Mouse (Mus musculus): ENCODE measurements around the gene Acin1.
"Not testable (repeated sequence)": the region's sequence is repeated elsewhere in the genome, so short reads cannot be mapped to it uniquely, and the experiment has no call there.

The Acin1 gene

DNA sequence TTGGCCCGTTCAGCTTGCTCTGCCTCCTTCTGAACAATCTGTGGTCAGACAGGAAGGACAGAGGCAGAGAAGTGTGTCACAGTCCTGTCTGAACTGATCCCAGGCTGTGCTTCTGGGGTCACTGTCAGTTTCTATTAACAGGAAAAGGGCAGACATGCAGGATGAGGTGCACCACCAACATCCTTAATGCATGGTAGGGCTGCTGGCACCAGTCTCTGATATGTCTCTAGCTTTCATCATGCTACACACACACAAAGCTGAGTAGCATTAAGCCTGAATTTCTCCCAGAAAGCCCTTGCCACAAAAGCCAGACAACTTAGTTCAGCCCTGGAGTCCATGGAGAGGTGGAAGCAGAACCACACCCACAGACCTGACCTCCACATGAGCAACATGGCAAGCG lies 43.7 kb downstream of the Acin1 start:
- no peak for DNase-seq (ENCODE audit: low read depth, low spot score)

DNA sequence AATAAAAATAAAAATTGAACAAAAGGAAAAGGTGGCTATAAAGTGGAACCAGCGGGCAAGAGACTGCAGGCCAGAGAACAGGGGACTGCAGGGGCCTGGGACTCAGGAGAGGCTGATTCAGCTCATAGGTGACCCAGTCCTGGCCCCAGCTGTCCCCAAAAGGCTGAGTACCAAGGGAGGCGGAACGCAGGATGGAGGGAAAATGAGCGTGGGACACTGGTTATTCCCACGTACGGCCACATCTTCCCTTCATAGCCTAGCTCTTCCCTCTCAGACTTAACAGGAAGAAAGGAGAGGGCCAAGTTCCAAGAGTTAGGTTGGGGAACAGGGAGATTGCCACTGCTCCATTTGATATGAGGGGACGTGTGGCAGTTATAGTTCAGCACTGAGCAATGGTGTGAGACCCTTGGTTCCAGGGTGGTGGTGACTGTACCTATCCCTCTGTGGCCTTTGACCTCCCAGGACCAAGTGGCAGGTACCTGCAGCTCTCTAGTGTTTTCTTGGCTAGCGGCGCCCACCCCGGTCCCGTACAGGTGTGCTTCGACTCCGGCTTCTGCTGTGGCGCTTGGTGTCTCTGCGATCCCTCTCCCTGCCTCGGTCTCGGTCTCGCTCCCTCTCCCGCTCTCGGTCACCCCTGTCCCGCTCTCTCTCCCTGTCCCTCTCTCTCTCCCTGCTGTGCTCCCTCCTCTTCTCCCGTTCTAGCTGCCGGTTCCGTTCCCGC lies 44.3 kb downstream of the Acin1 start:
- no peak for DNase-seq (ENCODE audit: low read depth, low spot score)

DNA sequence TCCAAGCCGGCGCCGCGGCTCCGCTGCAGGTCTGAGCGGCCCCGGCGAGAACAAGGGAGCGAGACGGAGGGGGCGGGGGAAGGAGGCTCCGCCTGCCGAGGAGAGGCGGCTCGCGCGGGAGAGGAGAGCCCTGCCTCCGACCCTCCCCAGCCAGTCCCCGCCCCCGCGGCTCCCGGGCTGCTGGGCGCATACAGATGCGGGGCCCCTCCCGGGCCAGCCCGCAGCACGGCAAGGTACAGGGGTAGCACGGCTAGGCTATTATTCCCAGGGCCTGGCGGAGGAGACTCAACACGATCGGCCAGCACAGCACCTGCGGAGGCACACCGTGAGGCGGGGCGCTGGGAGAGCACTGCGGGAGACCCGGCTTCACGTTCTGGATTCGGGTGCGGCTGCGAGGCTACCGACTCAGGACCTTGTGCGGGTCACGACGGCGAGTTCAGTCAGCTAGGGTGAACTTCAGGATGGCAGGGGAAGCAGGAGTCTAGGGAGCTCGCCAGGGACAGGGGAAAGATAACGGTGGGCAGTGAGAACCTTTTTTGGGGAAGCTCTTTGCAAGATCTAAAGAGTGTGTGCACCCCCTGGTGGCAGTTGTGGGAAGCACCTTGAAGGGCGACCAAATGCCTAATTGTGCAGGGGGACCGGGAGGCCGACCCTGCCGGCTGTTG lies 45.3 kb downstream of the Acin1 start, which contains the start of gene Cdh24:
Cdh24 (minus strand) TSS at position 60 of the 665 bp plus-strand sequence.
- peak; percentile 89 for DNase-seq (ENCODE audit: low read depth, low spot score)

DNA sequence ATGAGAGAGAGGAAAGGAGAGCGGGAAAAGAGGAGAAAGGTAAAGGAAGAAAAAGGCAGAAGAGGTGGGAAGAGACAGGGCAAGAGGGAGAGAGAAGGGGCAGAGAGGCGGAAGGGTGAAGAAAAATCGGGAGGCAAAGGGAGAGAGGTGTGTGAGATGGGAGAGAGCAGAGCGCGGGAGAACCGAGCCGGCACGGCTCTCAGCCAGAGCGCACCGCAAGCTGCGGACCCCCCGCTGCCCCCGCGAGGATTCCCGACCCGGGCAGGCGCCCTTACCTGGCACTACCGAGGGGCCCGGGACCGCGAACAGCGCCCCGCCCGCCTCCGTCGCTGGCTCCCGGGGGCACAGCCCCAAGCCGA lies 45.8 kb downstream of the Acin1 start, which contains the start of gene Gm17606:
Gm17606 (plus strand) TSS at position 7 of the 359 bp plus-strand sequence.
- no peak for DNase-seq (ENCODE audit: low read depth, low spot score)

DNA sequence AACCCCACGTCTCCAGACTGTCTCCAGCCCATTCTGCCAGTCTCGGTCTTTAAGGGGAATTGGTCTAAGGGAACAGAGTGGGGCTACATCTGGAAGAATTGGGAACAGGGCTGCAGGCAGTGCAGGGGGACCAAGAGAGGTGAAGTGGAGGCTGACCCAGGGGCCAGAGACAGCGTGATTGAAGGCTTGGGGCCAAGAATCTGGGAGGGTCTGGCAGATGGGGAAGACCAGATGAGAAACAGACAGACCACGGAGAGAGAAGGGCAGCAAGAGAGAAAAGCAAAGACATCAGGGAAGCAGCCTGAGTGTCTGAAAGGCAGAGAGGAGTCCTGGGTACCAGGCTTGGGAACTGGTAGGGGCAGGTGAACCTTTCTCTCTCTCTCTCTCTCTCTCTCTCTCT lies 46.6 kb downstream of the Acin1 start:
- DNase-seq (ENCODE audit: low read depth, low spot score) = no peak

DNA sequence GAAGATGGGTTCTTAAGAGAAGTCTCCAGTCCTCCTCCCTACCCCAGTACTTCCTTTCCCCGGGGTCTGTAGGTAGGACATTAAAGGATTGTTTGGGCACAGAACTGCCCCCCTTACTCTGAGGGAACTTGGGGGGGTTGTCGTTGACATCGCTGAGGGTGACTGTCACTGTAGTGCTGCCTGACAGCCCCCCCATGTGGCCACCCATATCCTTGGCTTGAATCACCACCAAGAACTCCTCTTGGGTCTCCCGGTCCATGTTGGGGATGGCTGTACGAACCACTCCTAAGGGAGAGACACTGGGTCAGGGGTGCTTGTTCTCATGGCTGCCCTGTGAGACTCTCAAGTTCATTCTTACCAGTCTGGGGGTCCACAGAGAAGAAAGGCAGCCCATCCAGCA lies 48.5 kb downstream of the Acin1 start:
- DNase-seq (ENCODE audit: low read depth, low spot score) = peak; percentile 55

DNA sequence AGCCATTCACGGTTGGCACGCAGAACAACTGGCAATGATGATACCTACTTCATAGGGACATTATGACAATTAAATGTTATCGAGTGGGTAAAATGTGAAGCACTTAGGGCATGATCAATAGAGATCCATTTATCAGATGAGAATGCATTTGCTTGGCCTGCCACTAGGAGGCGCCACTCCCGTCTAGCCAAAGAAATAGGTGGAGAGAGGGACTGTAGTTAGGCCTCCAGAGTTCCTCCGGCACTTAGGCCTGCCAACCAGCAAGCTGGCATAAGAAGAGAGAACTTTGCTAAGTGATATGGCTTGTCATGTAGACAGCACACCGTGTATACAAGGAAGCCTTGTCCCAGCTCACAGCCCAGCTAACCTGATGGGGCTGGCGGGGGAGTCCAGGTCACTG lies 49.8 kb downstream of the Acin1 start:
- peak; percentile 47 for DNase-seq (ENCODE audit: low read depth, low spot score)

DNA sequence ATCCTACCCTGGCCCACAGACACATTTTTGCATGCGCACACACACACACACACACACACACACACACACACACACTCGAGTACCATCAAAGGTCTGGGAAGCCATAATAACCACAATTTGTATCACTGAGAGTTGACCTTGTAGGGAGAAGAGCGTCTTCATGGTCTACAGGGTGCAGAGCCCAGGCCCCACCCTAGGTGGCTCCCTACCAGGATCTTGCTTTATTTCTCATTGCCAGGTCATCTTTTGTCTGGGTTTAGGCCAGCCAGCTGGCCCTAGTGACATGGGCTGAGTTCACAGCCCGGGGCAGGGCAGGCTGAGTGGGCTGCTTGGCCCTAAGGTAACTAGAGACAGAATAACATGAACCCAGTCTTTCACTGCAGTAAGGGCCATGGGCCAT lies 52.5 kb downstream of the Acin1 start:
- DNase-seq (ENCODE audit: low read depth, low spot score) = no peak

DNA sequence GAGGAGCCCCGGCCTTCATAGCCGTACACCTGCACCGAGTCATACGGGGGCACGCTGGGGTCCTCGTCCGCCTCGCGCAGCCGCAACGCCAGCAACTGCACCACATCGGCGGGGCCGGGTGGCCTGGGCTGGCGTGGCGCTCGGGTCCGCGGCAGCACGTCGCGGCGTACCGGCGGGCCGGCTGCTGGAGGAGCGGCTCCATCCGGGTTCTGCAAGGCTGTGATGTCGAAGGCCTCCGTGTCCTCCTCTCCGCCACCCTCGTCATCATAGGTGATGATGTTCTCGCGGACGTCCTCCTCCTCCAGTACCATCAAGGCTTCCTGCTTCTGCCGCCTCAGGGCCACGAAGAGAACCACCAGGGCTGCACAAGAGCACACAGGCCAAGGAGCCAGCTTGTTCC lies 54.5 kb downstream of the Acin1 start:
- DNase-seq (ENCODE audit: low read depth, low spot score) = no peak

DNA sequence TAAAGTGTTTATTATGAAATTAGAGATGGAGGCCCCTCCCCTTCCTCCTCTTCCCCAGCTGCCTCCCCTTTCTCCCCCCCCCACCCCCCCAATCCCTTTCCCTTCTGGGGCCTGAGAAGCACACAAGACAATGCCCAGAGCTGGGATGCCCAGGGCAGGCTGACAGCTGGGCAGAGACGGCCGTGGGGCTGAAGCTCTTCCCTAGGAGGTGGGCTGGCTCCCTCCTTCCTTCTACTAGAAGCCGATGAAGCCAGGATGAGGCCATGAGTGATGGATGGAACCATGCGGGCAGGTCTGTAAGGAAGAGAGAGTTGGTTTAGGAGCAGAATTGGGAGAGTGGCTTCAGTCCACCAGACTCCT lies 55.5 kb downstream of the Acin1 start:
- no peak for DNase-seq (ENCODE audit: low read depth, low spot score)

DNA sequence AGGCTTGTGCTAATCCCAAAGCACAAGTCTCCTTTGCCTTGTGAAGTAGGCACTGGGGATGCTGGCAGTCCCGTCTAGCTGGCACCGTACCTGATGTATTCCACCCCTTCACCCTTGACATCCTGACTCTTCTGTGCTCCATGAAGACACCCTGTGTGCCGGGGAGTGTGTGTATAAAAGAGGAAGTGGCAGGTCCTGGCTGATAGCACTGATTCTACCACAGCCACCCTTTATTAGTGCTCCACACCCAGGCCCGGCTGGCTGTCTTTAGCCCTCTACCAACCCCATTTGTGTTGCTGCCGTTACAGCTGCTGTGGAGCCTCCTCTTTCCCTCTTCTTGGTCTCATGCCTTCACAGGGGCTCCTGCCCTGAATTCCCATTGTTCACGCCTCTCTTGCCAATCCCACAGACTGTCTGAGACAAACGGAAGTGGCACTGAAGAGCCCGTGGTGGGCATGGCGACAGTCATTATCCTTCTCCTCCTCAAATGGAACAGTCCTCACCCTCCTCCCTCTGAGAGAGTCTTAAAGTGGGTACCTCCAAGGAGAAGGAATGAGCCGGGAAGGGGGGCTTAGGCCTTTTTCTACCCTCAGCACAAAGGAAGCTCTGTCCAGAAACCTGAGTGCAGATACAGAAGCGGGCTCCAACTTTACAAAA lies 56.0 kb downstream of the Acin1 start:
- DNase-seq (ENCODE audit: low read depth, low spot score) = no peak

DNA sequence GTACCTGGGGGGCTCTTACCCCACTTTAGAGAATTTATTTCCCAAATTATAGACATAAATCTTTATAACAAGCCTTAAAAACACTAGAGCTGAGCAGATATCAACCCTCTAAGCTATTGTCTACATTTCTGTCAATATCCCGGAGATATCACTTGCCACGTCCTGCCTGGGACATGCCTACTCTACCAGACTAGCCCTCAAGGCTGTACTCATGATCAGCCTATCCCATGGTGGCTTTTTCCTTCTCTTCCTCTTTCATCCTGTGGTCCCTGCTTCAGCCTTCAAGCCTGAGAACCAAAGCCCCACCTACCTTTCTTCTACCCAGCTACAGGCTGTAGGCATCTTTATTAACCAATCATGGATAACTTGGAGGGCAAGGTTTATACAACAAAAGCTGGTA lies 56.9 kb downstream of the Acin1 start:
- DNase-seq (ENCODE audit: low read depth, low spot score) = no peak

DNA sequence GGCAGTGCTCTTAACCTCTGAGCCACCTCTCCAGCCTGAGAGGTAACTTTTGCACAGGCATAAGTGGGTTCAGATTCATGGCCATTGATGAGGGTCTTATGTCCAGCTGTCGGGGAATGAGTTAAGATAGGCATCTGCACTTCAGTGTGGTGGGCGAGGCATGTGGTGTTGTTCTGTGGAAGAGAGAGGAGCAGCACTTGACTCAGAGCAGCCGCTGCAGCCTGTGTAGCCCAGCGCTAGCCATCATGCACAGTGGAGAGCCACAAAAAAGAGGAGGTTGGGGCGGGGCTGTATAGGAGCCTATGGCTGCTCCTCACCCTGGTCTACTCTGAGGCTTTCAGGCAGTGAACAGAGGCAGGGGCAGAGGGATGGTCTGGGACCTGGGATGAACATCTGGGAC lies 58.6 kb downstream of the Acin1 start:
- no peak for DNase-seq (ENCODE audit: low read depth, low spot score)

DNA sequence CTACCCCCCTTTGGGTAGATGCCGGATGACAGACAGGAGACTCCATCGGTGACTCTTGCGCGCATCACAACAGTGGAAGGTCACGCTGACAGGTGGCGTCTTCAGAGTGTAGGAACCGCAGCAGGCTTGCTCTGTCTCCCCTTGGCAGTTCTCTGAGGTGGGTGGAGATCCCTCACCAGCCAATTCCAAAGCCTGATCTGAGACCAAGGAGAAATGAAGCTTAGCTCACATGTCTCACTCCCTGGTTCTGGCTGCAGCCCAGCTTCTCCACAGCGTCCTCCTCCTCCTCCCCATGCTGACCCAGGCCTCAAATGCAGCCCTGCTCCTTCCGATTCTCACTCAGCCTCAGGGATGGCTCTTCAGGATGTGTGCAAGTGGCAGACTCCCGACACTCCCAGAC lies 61.8 kb downstream of the Acin1 start:
- DNase-seq (ENCODE audit: low read depth, low spot score) = peak; percentile 64

DNA sequence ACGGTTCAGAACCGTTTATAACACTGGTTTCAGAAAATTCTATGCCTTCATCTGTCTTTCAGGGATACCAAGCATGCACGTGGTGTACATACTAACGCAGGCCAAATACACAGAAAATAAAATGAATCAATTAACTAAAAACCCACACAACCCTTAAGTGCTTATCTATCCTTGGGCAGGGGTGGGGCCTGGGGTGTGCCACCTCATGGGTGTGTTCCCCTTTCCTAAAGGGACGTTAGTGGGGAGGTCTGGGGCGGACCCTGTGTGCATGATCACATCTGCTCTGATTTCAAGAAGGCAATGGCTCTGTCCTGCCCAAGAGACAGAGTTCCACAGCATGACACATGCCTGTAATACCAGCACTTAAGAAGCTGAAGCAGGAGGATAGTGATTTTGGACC lies 63.4 kb downstream of the Acin1 start:
- DNase-seq (ENCODE audit: low read depth, low spot score) = no peak

DNA sequence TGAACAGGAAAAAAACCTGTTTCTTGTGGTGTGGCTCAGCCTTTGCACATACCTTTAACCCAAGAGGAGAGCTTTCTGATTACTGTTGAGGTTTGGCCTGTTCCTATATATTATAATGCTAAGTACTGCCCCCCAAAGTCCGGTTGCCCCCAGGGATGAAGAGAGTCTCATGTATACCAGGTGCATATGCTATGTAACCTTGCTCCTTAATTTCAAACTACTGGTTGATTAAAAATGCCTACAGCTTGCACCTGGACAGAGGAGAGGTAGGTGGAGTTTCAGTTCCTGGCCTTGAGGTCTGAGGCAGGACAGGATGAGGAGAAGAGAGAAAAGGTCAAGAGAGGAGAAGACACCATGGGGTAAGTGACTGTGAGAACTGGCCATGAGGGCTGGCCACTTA lies 65.6 kb downstream of the Acin1 start, which contains the start of gene Psmb11:
Psmb11 (plus strand) TSS at position 301 of the 400 bp plus-strand sequence.
- DNase-seq (ENCODE audit: low read depth, low spot score) = no peak

DNA sequence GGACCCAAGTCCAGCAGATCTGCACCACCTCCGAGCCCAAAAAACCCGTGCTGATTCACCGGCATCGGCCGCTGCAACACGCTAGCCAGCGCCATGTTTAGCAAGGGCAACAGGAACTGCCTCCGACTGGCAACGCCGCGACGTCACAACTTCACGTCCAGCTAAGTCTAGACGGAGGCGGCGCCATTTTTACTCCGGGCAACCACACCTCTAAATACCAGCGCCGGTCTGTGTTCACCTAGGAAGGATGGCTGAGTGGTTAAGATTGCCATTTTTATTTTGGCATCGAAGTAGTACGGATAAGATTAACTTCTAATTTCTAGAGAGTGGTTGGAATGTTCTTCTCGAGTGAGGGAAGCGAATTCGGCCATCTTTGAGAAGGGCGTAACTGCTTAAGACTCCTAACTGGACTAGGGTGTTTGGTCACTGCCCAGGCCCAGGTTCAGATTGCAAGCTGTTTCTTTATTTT lies 68.8 kb downstream of the Acin1 start, which contains the start of gene Psmb5:
Psmb5 (minus strand) TSS at position 126 of the 469 bp plus-strand sequence.
- peak; percentile 96 for DNase-seq (ENCODE audit: low read depth, low spot score)

DNA sequence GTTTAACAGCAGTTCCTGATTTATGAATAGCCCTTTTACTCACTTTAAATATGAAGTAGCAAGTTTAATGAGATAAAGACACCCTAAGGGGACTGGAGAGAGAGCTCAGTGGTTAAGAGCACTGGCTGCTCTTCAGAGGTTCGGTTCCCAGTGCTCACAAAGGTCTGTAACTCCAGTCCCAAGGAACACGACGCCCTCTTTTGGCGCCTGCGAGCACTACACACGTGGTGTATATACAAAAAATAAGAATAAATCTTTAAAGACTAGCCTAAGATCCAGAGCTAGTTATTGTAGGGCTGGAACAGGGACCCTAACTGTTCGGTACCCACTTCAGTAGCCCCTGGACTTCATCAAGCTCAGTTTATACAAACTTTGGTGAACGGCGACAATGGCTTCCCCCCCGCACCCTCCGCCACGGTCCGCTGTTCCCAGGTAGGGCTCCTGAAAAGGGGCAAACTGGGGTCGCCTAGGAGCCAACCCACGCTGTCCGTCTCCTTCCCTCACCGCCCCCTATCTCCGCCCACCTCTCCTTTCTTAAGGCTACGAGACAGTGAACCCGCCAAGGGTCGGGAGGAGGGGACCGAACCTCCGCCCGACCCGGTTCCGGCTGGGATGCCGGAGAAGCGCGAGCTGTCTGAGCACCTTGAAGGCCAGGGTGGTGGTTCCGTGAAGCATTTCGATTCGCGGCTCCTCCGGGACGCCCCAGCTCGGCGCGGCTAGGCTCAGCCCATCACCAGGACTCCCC lies 69.4 kb downstream of the Acin1 start:
- no peak for DNase-seq (ENCODE audit: low read depth, low spot score)

DNA sequence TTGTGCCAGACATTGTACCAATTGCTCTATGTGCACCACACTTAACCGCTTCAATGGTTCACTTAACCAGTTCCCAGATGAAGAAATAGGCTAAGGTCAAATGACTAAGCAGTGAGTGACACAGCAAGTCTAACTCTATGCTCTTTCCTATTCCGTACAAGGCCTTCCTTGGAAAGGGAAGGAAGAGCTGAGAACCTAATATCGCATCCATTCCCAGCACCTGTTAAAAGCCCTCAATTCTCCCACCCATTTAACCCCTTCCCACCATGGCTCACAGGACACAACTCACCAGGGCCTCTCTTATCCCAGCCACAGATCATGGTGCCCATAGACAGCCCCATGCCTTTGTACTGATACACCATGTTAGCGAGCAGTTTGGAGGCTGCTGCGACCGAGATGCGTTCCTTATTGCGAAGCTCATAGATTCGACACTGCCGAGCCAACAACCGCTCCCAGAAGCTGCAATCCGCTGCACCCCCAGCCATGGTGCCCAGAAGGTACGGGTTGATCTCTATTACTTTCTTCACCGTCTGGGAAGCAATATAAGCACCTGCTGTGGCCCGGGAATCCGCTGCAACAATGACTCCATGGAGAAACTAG lies 70.4 kb downstream of the Acin1 start:
- no peak for DNase-seq (ENCODE audit: low read depth, low spot score)

DNA sequence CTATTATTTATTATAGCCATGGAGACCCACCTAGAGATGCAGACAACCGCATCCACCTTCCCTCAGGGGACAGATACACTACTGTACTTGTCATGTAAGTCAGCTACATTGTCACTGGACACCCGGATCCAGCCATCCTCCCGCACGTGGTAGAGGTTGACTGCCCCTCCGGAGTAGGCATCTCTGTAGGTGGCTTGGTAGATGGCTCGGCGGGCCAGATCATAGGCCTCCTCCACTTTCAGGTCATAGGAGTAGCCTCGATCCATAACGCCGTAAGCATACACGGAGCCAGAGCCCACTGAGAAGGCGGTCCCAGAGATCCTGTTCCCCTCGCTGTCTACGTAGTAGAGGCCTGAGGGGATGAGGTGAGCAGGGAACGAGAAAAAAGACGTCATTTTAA lies 72.6 kb downstream of the Acin1 start:
- not testable (repeated sequence) for DNase-seq (ENCODE audit: low read depth, low spot score)

DNA sequence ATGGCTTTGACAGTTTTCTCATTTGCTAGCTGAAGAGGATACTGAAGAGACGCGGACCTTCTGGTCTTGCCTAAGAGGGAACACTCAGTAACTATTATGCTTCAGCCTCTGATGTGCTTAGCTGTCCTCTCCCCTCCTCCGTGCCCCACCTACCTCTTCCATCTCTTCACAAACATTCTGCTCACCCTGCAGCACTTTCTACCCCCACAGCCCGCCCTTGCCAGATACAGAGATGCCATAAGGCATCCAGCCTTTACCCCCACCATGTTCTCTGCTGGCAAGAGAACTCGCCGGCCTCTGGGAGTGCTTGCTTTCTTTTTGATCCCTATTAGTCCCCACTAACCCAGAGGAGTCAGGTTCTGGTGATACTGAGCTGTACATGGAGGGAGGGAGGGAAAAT lies 76.1 kb downstream of the Acin1 start:
- peak; percentile 84 for DNase-seq (ENCODE audit: low read depth, low spot score)

Measured in brain, adult 2 months (tissue).